Mouse (Mus musculus) testis, adult 2 months (tissue): ENCODE results near the gene Rhoj. TPM values are rescaled to one million over a fixed set of nuclear protein-coding genes. Genes with fewer than 3 reads are reported as not detected.
A peak's percentile ranks its signal among the peaks of the same experiment; 100 is the strongest.

Experiments used
- H3K27ac ChIP-seq: fragments of 200-500 bp; 2 replicates; pipeline ENCODE4 v1.5.1; 2012; ENCODE audit warnings: low read depth, low read length; ENCODE audit not compliant: control insufficient read depth, insufficient read depth
- H3K27me3 ChIP-seq: fragments of 200-500 bp; 2 replicates; pipeline ENCODE4 v1.6.1; 2012; ENCODE audit warnings: mild to moderate bottlenecking, low read length, moderate library complexity; ENCODE audit not compliant: control insufficient read depth, insufficient read depth
- H3K36me3 ChIP-seq: fragments of 200-500 bp; 2 replicates; pipeline ENCODE4 v1.6.1; 2012; ENCODE audit warnings: mild to moderate bottlenecking, low read length; ENCODE audit not compliant: control insufficient read depth, insufficient read depth
- H3K4me1 ChIP-seq: fragments of 200-500 bp; 2 replicates; pipeline ENCODE4 v1.6.1; 2012; ENCODE audit warnings: low read length; ENCODE audit not compliant: control insufficient read depth, insufficient read depth
- H3K4me3 ChIP-seq: fragments of 200-500 bp; 2 replicates; pipeline ENCODE4 v1.5.1; 2012; ENCODE audit warnings: low read depth, mild to moderate bottlenecking, low read length, moderate library complexity, mixed read lengths; ENCODE audit not compliant: control insufficient read depth
- CTCF ChIP-seq: fragments of 200-500 bp; IDR thresholded peaks from 2 replicates; pipeline ENCODE4 v1.5.1; 2012; ENCODE audit warnings: low read depth, mild to moderate bottlenecking, inconsistent platforms, low read length, moderate library complexity; ENCODE audit not compliant: control insufficient read depth, insufficient read depth, insufficient replicate concordance
- POLR2A ChIP-seq: fragments of 200-500 bp; IDR thresholded peaks from 2 replicates; pipeline ENCODE4 v1.6.1; 2012; ENCODE audit warnings: low read depth, mild to moderate bottlenecking, inconsistent platforms, low read length, moderate library complexity; ENCODE audit not compliant: control insufficient read depth
- polyA plus RNA-seq: library from polyadenylated mRNA; depleted of rRNA; stranded (reverse); fragments of >200 nt; gene quantifications from 2 replicates; pipeline ENCODE4 v1.2.3, GENCODE M21; 2012

Gene Rhoj
- polyA plus RNA-seq, 1 experiment, result 2.9 TPM

- Histone ChIP-seq H3K4me3 (no peak overlapping the region), H3K4me1 (no peaks in the 10 kb centered on the region), H3K36me3 (no peaks in the 10 kb centered on the region), H3K27ac (no peak overlapping the region), H3K27me3 (no peaks in the 10 kb centered on the region)
- TF ChIP-seq POLR2A, result no peak
- no peak for TF ChIP-seq CTCF
These were observed 86.1 kb downstream of the Rhoj start for GRCm38 (mm10) chr12:75394011-75394773.

GRCm38 (mm10) chr12:75396616-75397015 lies 88.5 kb downstream of the Rhoj start:
- no peaks in the 10 kb centered on the region for H3K36me3 ChIP-seq
- H3K4me1 ChIP-seq, result no peaks in the 10 kb centered on the region
- H3K4me3 ChIP-seq, result no peak overlapping the region
- H3K27ac ChIP-seq, result peak overlapping the region; percentile 24; the same call in 1 of the 2 replicates
- TF ChIP-seq POLR2A (no peak), CTCF (no peak)
- H3K27me3 ChIP-seq, result no peaks in the 10 kb centered on the region

GRCm38 (mm10) chr12:75397077-75397476 lies 89.0 kb downstream of the Rhoj start:
- Histone ChIP-seq H3K27me3 (no peaks in the 10 kb centered on the region), H3K36me3 (no peaks in the 10 kb centered on the region), H3K27ac (peak overlapping the region; percentile 24; the same call in 1 of the 2 replicates), H3K4me3 (no peak overlapping the region), H3K4me1 (no peaks in the 10 kb centered on the region)
- TF ChIP-seq CTCF, result no peak
- TF ChIP-seq POLR2A, result no peak

GRCm38 (mm10) chr12:75412964-75413363 lies 104.8 kb downstream of the Rhoj start:
- Histone ChIP-seq H3K27ac (no peak overlapping the region), H3K4me1 (no peaks in the 10 kb centered on the region), H3K27me3 (no peaks in the 10 kb centered on the region), H3K36me3 (no peaks in the 10 kb centered on the region), H3K4me3 (peak overlapping the region; percentile 13; the same call in 1 of the 2 replicates)
- TF ChIP-seq POLR2A (no peak), CTCF (no peak)

- TF ChIP-seq CTCF (no peak), POLR2A (no peak)
- Histone ChIP-seq H3K27ac (no peak overlapping the region), H3K27me3 (no peaks in the 10 kb centered on the region), H3K4me3 (no peak overlapping the region), H3K4me1 (no peaks in the 10 kb centered on the region), H3K36me3 (no peaks in the 10 kb centered on the region)
These were observed 106.9 kb downstream of the Rhoj start for GRCm38 (mm10) chr12:75414991-75415390.

- no peak within 1 kb of the TSS for H3K27ac ChIP-seq
- TF ChIP-seq POLR2A (no peak), CTCF (no peak)
- H3K4me1 ChIP-seq, result no peaks in the 10 kb centered on the region
- no peaks in the 10 kb centered on the region for H3K36me3 ChIP-seq
- H3K4me3 ChIP-seq, result no peak within 1 kb of the TSS
- no peaks in the 10 kb centered on the region for H3K27me3 ChIP-seq
These were observed 108.6 kb downstream of the Rhoj start, which contains the start of gene Gphb5 for GRCm38 (mm10) chr12:75416681-75417080. Gphb5 (minus strand) TSS chr12:75416781.

GRCm38 (mm10) chr12:75424359-75424758 lies 116.2 kb downstream of the Rhoj start:
- Histone ChIP-seq H3K4me1 (no peaks in the 10 kb centered on the region), H3K4me3 (no peak overlapping the region), H3K27ac (no peak overlapping the region), H3K36me3 (no peaks in the 10 kb centered on the region), H3K27me3 (no peaks in the 10 kb centered on the region)
- TF ChIP-seq CTCF, result no peak
- TF ChIP-seq POLR2A, result no peak
